Mouse (Mus musculus): ENCODE data around the gene Pdzd7. TPM values are rescaled to one million over a fixed set of nuclear protein-coding genes. Genes with fewer than 3 reads are reported as not detected.

Gene Pdzd7
- polyA plus RNA-seq (2014; fragmentation: Nextera tagmentation; extraction: Ambion mirVana) = 0.39 TPM in 2 replicates

DNA sequence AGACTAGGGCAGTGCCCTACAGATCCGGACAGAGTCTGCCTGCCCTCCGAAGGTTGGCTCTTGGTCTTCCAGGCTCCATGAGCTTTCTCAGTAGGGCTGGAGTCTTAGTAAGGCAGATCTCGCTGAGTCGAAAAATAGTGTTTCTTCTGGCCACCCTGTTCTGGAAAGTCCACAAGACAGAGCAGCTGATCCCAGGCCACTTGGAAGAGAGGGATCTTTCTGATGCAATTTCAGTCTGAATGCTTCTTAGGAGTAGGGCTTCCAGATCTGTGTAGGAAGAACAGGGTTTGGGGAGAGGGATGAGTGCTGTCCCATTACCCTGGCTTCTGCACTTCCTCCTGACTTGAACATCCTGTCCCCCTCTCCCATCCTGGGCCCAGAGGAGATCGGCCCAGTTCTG lies at the start of gene Pdzd7:
Gene Pdzd7 (minus strand): TSS at position 67 of the 400 bp plus-strand sequence.
- no peaks in the 10 kb centered on the region for H3K9me3 ChIP-seq (ENCODE audit: low read depth, low read length)
- H3K4me2 ChIP-seq = peak within 1 kb of the TSS; percentile 91
- TF ChIP-seq CTCF (IDR thresholded peaks at IDR 0.05; ENCODE audit: low read depth) = no peak
- WGBS = 79% methylated on average over 5 of the region's 5 CpGs
- H3K36me3 ChIP-seq (ENCODE audit: insufficient read depth) = 0 out of 2 replicates have a peak, but pooled peaks cover 5% of the 10 kb centered on the region
- ATAC-seq (ENCODE audit: insufficient read depth) (no peak), DNase-seq (no peak)
- peak within 1 kb of the TSS; percentile 41 for H3K4me3 ChIP-seq (ENCODE audit: low read depth, low read length)
- peak within 1 kb of the TSS; percentile 58 for H3K9ac ChIP-seq
- H3K27me3 ChIP-seq (ENCODE audit: insufficient read depth, low read length) = peaks cover 34% of the 10 kb centered on the region
- 0 out of 2 replicates have a peak, but pooled peaks cover 7% of the 10 kb centered on the region for H3K4me1 ChIP-seq (ENCODE audit: insufficient read depth)
- H3K27ac ChIP-seq (ENCODE audit: low read depth) = no peak within 1 kb of the TSS

DNA sequence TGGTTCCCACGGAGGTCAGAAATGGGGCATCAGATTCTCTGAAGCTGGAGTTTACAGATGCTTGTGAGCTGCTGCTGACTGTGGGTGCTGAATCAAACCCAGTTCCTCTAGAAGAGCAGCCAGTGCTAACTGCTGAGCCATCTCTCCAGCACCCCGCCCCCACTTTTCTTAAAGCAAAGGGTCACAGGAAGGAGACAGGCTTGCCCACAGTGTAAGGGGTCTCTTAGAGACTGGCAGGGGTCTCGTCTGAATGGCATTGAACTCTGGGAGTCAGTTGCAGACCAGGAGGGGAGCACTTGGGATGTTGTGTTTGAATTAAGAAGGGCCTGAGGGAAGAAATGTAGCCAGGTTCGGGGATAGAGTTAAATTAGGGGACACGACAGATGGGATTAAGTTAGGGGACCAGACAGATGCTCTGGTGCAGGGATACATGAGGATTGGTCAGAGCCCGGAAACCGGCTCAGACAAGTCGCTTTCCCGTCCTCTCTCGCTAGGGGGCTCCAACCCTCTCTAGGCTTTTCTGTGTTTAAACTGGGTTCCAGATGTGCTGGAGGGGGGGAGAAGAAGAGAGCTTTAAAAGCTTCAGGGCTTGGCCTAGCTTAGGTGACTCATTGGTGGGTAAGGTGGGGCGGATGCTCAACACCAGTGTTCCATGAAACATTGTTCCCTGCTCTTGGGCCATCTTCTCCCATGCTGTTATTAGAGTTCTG lies 36.5 kb upstream of the Pdzd7 start:
- Histone ChIP-seq H3K9ac (no peak overlapping the region), H3K4me1 (ENCODE audit: insufficient read depth) (0 out of 2 replicates have a peak, but pooled peaks cover 8% of the 10 kb centered on the region), H3K27me3 (ENCODE audit: insufficient read depth, low read length) (peaks cover 56% of the 10 kb centered on the region), H3K4me3 (ENCODE audit: low read depth, low read length) (no peak overlapping the region), H3K36me3 (ENCODE audit: insufficient read depth) (no peaks in the 10 kb centered on the region), H3K4me2 (no peak overlapping the region), H3K9me3 (ENCODE audit: low read depth, low read length) (no peaks in the 10 kb centered on the region), H3K27ac (ENCODE audit: low read depth) (no peak overlapping the region)
- peak; percentile 56 for TF ChIP-seq CTCF (IDR thresholded peaks at IDR 0.05; ENCODE audit: low read depth)
- WGBS = 21% methylated on average over 11 of the region's 11 CpGs
- peak; percentile 80 for DNase-seq
- no peak for ATAC-seq (ENCODE audit: insufficient read depth)

DNA sequence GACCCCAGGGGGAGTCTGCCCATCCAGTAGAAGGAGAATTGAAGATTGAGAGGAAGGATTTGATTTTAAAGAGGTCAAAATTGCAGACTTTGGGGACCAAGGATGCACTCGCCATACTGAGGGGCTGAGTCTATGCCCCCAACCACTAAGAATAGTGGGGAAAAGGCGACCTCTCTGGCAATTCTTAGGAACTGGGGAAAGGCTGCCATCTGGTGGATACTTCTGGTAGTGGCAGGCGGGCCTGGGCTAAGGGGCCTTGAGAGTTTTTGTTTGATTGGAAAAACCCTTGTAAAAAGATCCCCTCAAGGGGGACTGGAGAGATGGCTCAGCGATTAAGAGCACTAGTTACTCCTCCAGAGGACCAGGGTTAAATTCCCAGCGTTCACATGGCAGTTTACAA lies 35.8 kb upstream of the Pdzd7 start:
- Histone ChIP-seq H3K9ac (no peak overlapping the region), H3K4me1 (ENCODE audit: insufficient read depth) (peaks cover 15% of the 10 kb centered on the region; the same call in 1 of the 2 replicates), H3K27me3 (ENCODE audit: insufficient read depth, low read length) (peaks cover 59% of the 10 kb centered on the region), H3K27ac (ENCODE audit: low read depth) (no peak overlapping the region), H3K4me3 (ENCODE audit: low read depth, low read length) (no peak overlapping the region), H3K36me3 (ENCODE audit: insufficient read depth) (no peaks in the 10 kb centered on the region), H3K4me2 (peak overlapping the region; percentile 61), H3K9me3 (ENCODE audit: low read depth, low read length) (no peaks in the 10 kb centered on the region)
- 4% methylated on average over 5 of the region's 5 CpGs for WGBS
- ATAC-seq (ENCODE audit: insufficient read depth) = no peak
- TF ChIP-seq CTCF (IDR thresholded peaks at IDR 0.05; ENCODE audit: low read depth) = peak; percentile 94
- peak; percentile 90 for DNase-seq

DNA sequence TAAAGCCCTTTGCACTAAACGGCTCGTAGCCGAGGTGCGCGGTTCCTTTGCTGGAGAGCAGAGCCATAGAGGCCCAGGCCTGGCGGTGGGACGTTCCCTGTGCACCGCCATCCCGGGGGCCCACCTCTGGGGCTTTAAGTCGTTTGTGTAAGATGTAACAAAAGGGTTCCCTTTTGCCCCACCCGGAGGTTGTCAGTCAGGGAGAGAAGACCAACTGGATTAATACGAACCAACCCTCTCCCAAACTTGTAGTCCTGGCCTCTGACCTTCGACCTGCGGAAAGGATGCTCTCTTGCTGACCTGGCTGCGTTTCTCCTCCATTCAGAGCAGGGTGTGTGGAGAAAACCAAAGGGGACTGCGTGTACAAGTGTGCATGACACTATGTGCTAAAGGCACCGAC lies 35.2 kb upstream of the Pdzd7 start:
- Histone ChIP-seq H3K4me3 (ENCODE audit: low read depth, low read length) (peak overlapping the region; percentile 31), H3K4me1 (ENCODE audit: insufficient read depth) (peaks cover 20% of the 10 kb centered on the region; the same call in 1 of the 2 replicates), H3K4me2 (peak overlapping the region; percentile 61), H3K9me3 (ENCODE audit: low read depth, low read length) (no peaks in the 10 kb centered on the region), H3K27me3 (ENCODE audit: insufficient read depth, low read length) (peaks cover 65% of the 10 kb centered on the region), H3K36me3 (ENCODE audit: insufficient read depth) (no peaks in the 10 kb centered on the region), H3K27ac (ENCODE audit: low read depth) (no peak overlapping the region), H3K9ac (no peak overlapping the region)
- TF ChIP-seq CTCF (IDR thresholded peaks at IDR 0.05; ENCODE audit: low read depth) = no peak
- ATAC-seq (ENCODE audit: insufficient read depth) (no peak), DNase-seq (no peak)
- WGBS = 1% methylated on average over 17 of the region's 17 CpGs

DNA sequence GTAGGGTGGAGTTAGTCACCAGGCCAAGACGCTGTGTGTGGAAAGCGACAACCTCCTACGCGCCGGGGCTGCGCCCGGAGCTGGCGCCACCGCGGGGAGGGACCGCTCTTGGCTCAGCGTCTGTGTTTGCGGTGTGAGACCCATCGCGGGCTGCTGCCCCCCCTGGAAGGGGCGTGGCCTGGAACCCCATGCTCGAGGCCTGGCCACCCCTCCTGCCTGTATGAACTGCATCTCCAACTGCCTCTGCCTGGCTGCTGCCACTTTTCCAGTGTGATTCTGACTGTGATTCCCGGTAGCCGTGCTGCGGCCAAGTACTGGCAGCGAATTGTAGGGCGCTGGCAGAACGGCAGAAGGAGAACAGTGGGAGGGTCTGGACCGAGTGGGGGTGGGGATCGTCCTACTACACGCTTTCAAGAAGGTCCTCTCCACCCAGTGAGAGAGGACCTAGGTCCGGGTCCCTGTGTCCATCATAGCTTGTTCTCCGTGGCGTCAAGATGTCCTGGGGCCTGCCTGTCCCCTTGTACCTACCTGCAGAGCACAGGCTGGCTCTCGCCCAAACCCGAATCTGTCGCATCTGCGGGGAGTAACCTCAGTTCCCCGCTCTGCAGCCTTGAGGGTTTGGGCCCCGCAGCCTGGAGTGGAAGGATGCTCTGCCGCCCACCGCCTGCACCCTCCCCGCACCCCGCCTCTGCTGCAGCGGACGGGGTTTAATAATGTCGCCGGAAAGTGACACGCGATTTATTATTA lies 34.4 kb upstream of the Pdzd7 start:
- no peak overlapping the region for H3K27ac ChIP-seq (ENCODE audit: low read depth)
- peak overlapping the region; percentile 17; the same call in 1 of the 2 replicates for H3K9ac ChIP-seq
- ATAC-seq (ENCODE audit: insufficient read depth) = peak; percentile 16; the same call in 1 of the 2 replicates
- WGBS = under 1% methylated on average over 45 of the region's 45 CpGs
- peak; percentile 80 for DNase-seq
- H3K9me3 ChIP-seq (ENCODE audit: low read depth, low read length) = no peaks in the 10 kb centered on the region
- H3K4me2 ChIP-seq = peak overlapping the region; percentile 61
- H3K36me3 ChIP-seq (ENCODE audit: insufficient read depth) = no peaks in the 10 kb centered on the region
- peaks cover 68% of the 10 kb centered on the region for H3K27me3 ChIP-seq (ENCODE audit: insufficient read depth, low read length)
- no peak for TF ChIP-seq CTCF (IDR thresholded peaks at IDR 0.05; ENCODE audit: low read depth)
- peaks cover 24% of the 10 kb centered on the region; the same call in 1 of the 2 replicates for H3K4me1 ChIP-seq (ENCODE audit: insufficient read depth)
- H3K4me3 ChIP-seq (ENCODE audit: low read depth, low read length) = peak overlapping the region; percentile 31

DNA sequence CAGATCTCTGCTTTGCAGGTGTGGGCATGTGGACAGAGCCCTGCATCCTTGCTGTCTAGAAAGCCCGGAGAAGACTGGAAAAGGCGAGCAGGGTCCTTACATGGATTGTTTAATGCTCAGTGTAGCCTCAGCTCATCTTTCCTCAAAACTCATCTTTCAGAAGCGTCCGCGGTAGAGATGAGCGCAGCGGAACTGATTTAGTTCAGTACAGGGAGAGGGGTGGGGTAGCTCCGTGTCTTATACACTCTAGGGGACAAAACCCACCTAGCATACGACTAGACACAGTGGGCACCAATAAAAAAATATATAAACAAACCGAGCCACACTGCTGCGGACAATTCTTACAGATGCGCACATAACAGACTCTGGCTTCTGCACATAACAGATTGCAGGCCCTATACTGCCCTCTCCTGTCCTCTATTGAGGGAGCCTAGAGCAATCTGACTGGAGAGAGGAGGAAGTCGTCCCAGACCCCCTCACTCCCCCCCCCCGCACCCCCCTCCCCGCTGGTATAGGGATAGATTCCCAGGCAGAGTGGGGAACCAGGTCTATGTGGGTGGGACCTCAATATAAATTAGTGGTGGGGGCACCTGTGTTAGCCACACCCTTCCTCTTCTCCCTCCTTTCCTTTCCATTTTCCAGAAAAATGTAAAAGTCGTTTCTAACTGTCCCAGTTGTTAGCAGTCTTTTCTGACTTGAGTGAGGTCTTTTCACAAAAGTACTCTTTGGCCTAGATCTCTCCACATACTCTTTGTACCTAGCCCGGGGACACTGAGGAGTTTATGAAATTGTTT lies 33.7 kb upstream of the Pdzd7 start:
- Histone ChIP-seq H3K9ac (no peak overlapping the region), H3K27me3 (ENCODE audit: insufficient read depth, low read length) (peaks cover 68% of the 10 kb centered on the region), H3K4me1 (ENCODE audit: insufficient read depth) (peaks cover 24% of the 10 kb centered on the region; the same call in 1 of the 2 replicates), H3K36me3 (ENCODE audit: insufficient read depth) (no peaks in the 10 kb centered on the region), H3K27ac (ENCODE audit: low read depth) (no peak overlapping the region), H3K4me3 (ENCODE audit: low read depth, low read length) (peak overlapping the region; percentile 31), H3K4me2 (peak overlapping the region; percentile 61), H3K9me3 (ENCODE audit: low read depth, low read length) (no peaks in the 10 kb centered on the region)
- DNase-seq = peak; percentile 79
- WGBS = 7% methylated on average over 17 of the region's 17 CpGs
- ATAC-seq (ENCODE audit: insufficient read depth) = no peak
- TF ChIP-seq CTCF (IDR thresholded peaks at IDR 0.05; ENCODE audit: low read depth) = peak; percentile 56
